Mouse (Mus musculus): ENCODE results near the gene Btg4.

GRCm38 (mm10) chr9:51032785-51033529, 27.7 kb upstream of the Btg4 start:
- TF ChIP-seq MXI1 (IDR thresholded peaks at IDR 0.05; ENCODE audit: low read depth, low read length) (no peak), EP300 (IDR thresholded peaks at IDR 0.05; ENCODE audit: low read depth in 1 of 2, low read length in 2 of 2) (no peak), RAD21 (IDR thresholded peaks at IDR 0.05; ENCODE audit: low read depth, low read length) (no peak)

Data from MEL (cell line).